Mouse (Mus musculus) megakaryocyte-erythroid progenitor cell, adult 5-6 weeks (primary cell): ENCODE data around the gene Rxfp2. TPM values are rescaled to one million over a fixed set of nuclear protein-coding genes. Genes with fewer than 3 reads are reported as not detected.
A peak's percentile ranks its signal among the peaks of the same experiment; 100 is the strongest.

Experiments used
- ATAC-seq: replicated peaks from 2 replicates; pipeline ENCODE4 v1.8.0; 2016; ENCODE audit warnings: mild to moderate bottlenecking, inconsistent platforms; ENCODE audit not compliant: severe bottlenecking, poor library complexity, low FRiP score, low TSS enrichment
- total RNA-seq, 2 experiments: library from RNA; stranded (forward) in 1 of 2; stranded (reverse) in 1 of 2; fragments of 200-1000, 215-1000 nt in 1 of 2; fragments of >200 nt in 1 of 2; fragmentation: Nextera tagmentation in 1 of 2; gene quantifications; 2 replicates each; pipeline ENCODE4 v1.2.3; 2014 to 2017

The Rxfp2 gene
- total RNA-seq (2014; fragmentation: Nextera tagmentation) (not detected in 2 replicates), total RNA-seq (2017) (not detected in 2 replicates)

GRCm38 (mm10) chr5:150018656-150019055 lies at the start of gene Rxfp2:
Gene Rxfp2, plus strand, starts transcription at chr5:150018675.
- no peak for ATAC-seq

DNA sequence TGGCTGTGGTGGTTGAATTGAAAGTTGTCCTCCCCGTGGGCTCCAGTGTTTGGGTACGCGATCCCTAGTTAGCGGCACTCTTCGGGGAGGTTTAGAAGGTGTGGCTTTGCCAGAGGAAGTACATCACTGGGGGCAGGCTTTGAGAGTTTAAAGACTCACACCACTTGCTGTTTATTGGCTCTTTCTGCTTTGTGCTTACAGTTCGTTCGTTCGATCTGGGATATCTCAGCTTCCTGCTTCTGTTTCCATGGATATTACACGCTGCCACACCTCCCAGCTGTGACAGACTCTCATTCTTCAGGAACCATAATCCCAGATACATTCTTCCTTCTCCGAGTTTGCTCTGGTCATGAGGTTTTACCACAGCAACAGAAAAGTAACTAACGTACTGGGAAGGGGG lies 48.2 kb upstream of the Rxfp2 start:
- no peak for ATAC-seq

DNA sequence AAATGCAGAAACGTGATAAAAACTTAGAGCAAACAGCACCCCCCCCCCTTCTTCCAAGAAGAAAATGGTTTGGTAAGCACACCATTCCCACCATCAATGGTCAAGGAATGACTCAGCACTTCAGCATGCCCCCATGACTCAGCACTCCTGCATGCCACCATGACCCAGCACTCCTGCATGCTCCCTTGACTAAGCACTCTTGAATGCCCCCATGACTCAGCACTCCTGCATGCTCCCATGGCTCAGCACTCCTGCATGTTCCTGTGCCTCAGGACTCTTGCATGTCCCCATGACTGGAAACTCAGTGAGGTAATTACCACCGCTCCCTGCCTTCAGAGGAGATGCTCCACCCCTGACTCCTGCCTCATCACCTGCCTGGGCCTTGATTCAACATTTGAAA lies 41.4 kb upstream of the Rxfp2 start:
- ATAC-seq, result no peak

DNA sequence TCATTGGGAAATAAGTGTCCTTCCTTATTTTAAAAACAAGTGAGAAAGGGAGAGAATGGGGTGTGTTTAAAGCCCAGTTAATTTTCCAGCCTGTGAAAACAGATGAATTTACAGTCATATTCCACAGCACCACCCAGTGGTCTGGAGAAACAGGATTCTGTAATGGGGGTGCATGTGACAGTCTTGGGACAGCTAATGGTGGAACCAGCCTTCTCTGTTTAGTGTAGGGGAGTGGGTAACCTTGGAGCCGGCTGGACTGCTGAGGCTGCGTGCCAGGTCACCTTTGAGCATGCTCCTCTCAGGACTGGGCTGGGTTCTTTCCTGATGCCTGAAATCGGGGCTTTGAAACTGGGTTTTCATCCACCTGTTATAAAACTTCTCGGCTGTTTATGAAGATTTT lies 34.9 kb upstream of the Rxfp2 start:
- no peak for ATAC-seq

DNA sequence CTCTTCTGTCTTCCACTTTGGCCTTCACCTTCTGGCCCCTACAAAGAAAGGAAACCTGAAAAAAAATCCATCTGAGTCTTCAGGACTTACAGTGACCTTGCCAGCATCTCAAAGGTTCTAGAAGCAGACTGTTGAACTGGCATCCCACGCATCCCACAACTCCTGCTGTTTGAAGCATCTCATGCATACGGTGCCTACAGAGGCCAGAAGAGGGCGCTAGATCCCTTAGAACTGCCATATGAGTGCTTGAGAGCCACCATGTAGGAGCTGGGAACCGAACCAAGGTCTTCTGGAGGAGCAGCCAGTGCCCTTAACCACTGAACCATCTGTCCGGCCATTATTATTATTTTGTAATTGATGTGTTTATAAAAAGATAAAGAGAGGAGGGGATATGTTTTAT lies 23.9 kb upstream of the Rxfp2 start:
- no peak for ATAC-seq

- ATAC-seq, result no peak
Measured at GRCm38 (mm10) chr5:149996614-149997013, 21.9 kb upstream of the Rxfp2 start.

DNA sequence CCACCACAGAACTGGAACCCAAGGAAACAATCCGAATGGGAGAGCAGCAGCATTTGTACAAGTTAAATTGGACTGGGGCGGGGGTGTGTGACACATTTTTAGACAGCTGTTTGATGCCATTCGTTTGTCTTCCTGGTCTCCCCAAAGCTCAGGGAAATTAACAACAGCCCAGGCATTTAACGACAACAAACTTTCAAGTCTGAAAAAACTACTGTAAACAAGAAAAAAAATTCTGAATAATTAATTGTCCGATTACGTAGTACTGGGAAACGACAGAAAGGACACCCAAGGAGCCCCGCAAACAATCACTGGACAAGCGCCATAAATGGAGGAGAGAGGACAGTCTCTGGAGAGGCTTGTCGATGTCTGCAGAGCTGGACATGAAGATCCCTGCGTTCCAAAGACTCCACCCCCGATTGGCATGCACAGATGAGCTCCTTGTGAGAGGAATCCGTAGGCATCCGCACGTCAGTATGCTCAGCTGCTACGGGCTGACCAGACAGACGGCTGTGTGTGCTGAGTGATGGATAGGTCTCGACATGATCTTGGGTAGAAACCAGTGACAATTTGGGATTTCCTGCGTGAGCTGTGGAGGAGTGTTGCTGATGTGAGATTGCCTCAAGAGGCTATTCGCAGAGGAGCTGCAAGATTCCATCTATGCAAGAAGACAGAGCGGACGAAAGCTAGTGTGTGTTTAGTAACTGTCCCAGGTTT lies 21.0 kb upstream of the Rxfp2 start:
- ATAC-seq, result no peak

- no peak for ATAC-seq
Measured at GRCm38 (mm10) chr5:149998311-149998710, 20.2 kb upstream of the Rxfp2 start.

DNA sequence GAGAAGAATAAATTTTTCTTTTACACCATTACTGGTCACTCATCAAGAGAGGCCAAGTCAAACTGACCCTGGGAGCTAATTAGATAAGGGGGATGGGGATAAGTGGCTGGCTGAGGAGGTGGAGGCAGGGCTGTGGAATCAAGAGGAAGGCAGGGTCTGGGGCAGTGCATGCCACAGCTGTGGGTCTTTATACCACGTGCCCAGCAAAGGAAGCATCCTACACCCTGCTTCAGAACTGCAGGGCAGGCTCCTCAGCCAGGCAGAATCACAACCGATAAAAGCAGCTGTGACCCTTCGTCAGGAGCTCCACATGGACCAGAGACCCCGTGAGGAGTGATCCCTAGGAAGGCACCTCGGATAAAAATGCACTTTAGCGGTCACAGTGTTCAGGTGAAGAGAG lies 13.1 kb upstream of the Rxfp2 start:
- no peak for ATAC-seq

GRCm38 (mm10) chr5:150016861-150017260 lies 1.6 kb upstream of the Rxfp2 start:
- no peak for ATAC-seq

GRCm38 (mm10) chr5:150017672-150018071 lies 803 bp upstream of the Rxfp2 start:
- ATAC-seq, result no peak

DNA sequence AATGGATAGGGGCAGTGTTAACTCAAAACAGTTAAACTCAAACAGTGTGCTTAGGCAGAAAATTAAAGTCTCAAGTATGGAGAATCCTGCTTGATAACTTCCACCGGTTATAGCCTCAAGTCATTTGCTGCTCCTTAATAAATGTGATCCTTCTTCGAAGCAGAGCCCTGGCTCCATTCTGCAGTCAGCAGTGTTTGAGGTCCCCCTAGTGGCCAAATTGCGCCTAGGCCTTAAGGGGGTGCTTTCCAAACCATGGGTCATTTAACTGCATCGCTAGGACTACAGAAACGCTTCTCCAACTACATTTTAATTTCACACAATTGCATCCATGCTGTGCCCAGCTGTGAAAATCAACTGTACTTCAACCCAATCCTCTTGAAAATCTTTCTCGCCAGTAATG lies 2.4 kb downstream of the Rxfp2 start:
- peak; percentile 96 for ATAC-seq

DNA sequence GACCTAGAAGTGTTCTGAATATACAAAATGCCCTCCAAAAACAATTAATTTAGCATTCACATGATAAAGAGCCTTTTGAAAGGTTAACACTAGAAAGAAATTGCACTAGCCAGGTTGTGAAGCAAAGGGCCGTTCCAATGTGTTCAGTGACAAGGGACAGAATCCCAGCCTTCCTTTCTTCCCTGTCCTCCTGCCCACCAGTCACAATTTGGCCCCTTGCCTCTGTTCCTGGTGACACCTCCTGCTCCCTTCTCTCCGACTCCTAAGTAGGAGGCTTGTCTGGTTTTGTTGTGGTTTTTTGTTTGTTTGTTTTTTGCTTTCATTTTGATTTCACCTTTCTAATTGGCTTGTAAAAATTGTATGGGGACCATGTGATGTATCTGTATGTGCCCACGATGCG lies 3.3 kb downstream of the Rxfp2 start:
- ATAC-seq, result no peak

DNA sequence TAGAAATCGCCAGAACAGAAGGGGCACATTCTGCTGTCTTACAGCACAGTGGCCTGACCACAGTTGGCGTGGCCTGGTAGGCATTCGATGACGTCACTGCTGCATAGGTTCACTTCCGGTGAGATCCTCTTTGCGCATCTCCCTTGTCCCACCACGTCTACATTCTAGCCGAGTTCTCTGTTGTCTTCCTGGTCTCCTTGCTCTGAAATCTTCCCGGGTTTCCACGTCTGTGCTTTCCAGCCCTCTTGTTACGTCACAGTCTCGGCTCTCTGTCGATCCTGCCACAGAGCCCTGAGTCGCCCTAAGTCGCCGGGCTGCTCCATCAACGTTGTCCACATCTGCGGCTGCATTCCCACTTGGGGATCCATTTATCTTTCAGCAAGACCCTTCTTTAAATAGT lies 4.1 kb downstream of the Rxfp2 start:
- ATAC-seq, result no peak

DNA sequence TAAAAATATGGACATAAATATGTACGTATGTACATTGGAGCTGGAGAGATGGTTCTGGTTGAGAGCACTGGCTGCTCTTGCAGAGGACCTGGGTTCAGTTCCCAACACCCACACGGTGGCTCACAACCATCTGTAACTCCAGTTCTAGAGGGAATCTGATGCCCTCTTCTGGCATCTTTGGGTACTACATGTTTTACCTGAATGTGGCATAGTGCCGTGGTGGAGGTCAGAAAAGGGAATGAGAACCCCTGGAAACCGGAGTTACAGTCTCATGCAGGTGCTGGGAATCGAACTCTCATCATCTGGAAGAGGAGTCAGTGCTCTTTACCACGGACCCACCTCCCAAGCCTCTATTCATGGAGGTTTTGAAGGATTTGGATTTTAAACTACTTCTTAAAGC lies 5.0 kb downstream of the Rxfp2 start:
- no peak for ATAC-seq

- no peak for ATAC-seq
Measured at GRCm38 (mm10) chr5:150024188-150024587, 5.7 kb downstream of the Rxfp2 start.

DNA sequence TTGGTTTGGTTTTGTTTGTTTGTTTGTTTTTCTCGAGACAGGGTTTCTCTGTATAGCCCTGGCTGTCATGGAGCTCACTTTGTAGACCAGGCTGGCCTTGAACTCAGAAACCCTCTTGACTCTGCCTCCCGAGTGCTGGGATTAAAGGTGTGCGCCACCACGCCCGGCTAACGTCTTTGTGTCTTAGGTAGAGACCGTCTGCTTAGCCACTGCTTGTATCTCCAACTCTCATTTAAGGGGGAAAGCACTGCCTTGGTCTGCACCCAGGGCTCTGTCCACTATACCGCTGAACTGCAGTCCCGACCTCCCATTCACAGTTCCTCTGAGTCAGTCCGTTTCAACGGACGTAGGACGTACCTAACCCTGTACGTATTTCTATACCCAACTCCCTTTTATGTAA lies 6.4 kb downstream of the Rxfp2 start:
- no peak for ATAC-seq

GRCm38 (mm10) chr5:150025326-150025725 lies 6.9 kb downstream of the Rxfp2 start:
- ATAC-seq, result no peak

DNA sequence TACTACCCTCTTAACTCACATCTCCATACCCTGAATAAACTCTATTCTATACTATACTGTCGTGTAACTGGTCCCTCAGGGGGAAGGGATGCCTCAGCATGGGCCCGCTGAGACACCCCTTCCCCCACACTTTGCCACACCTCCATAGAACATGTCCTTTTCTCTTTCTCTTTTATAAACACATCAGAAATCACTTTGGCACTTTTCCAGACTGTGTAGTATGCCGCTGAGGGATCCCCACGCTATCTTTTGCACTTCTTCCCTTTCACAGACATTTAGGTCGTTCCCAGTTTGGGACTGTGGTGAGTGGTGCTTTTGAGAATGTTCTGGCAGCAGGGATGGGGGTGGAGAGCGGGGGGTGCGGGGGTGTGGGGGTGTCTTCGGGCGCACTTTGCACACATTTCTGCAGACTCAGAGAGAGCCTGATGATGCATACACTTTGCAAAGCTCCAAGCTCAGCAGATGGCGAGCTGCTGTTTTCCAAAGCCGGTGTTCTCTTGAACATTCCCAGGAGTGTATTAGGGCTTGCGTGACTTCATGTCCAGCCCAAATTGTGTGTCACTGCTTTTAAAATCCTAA lies 8.1 kb downstream of the Rxfp2 start:
- no peak for ATAC-seq

DNA sequence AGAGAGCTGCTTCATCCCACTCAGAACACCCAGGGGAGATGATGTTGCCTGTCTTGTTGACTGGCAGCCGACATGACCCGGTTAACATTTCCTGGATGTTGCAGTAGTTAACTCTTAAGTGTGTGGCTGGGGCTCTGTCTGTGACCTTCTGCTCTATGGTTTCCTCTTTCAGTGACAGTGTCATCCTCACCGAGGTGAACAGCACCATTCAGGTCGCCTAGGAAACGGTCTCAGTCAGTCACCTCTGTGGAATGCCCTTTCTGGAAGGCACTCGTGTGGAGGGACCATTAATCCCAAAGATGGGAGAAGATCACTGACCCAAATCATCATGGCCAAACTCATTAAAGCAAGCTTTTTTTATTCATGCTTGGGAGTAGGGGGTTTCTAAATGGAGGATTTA lies 12.7 kb downstream of the Rxfp2 start:
- ATAC-seq, result no peak

- no peak for ATAC-seq
Measured at GRCm38 (mm10) chr5:150031634-150032033, 13.2 kb downstream of the Rxfp2 start.
